Mouse (Mus musculus) liver, postnatal 0 days (tissue): Measurements from ENCODE around the gene Epsti1.

Experiments
- CTCF ChIP-seq: sonication (generic); IDR thresholded peaks from 2 replicates; pipeline ENCODE4 v1.5.1; 2016; ENCODE audit warnings: antibody characterized with exemption, low read depth
- EP300 ChIP-seq: IDR thresholded peaks from 2 replicates; pipeline ENCODE4 v1.6.1; 2016; ENCODE audit warnings: antibody characterized with exemption, low read depth, mild to moderate bottlenecking

GRCm38 (mm10) chr14:77941105-77941504, 37.1 kb downstream of the Epsti1 start:
- TF ChIP-seq CTCF (0 out of 2 replicates have a peak, but pooled peaks have one; percentile 26), EP300 (no peak)
